7 mouse cellular contexts compared by ENCODE assay signal in genomic region chr5:64810860-64811499, GRCm38 (mm10). TPM values are rescaled to one million over a fixed set of nuclear protein-coding genes. Genes with fewer than 3 reads are reported as not detected.
DNase-seq lines count a peak whose midpoint lies in the region; ATAC-seq and TF ChIP-seq lines count a peak whose summit lies in the region.

No protein-coding gene starts in this region.

- DNase-seq in ES-E14 (ENCODE audit: low read depth, low spot score) = peak; percentile 69
- DNase-seq in adrenal gland, adult 8-10 months = peak; percentile 65
- DNase-seq in forebrain, postnatal 0 days = peak; percentile 44
- DNase-seq in kidney, adult 9 months = peak; percentile 71
- DNase-seq in lung, postnatal 10 days = peak; percentile 77
- peak; percentile 61 to 66 for DNase-seq in spleen, postnatal 10 days (ENCODE audit: low spot score in 2 of 2)

- H3K4me1 ChIP-seq in ES-E14 (ENCODE audit: control insufficient read depth in 2 of 2, insufficient read depth in 2 of 2, low read length in 2 of 2, poor library complexity in 1 of 2) = peaks cover 8 to 20% of the 10 kb centered on the region in 2 experiments
- peaks cover 8% of the 10 kb centered on the region; the same call in 1 of the 2 replicates for H3K4me1 ChIP-seq in forebrain, postnatal 0 days (ENCODE audit: insufficient read depth)

- peaks cover 18% of the 10 kb centered on the region; the same call in 1 of the 2 replicates for H3K36me3 ChIP-seq in ES-E14 (ENCODE audit: control insufficient read depth, insufficient read depth, low read length, poor library complexity, severe bottlenecking)
- H3K36me3 ChIP-seq in forebrain, postnatal 0 days (ENCODE audit: insufficient read depth) = no peaks in the 10 kb centered on the region

- in situ Hi-C loops in ES-E14 (cut with MboI; ENCODE audit: low sequenced_read_pairs in 2 of 2, unreplicated experiment in 2 of 2) = loop anchor here (5.0 to 25.0 kb wide), 5 partner anchors 224 to 426 kb away; no protein-coding TSS in a partner anchor

- peak overlapping the region; percentile 62 to 64 for H3K4me3 ChIP-seq in ES-E14 (ENCODE audit: insufficient read depth in 1 of 2, low read depth in 1 of 2, low read length in 2 of 2, poor library complexity in 1 of 2, severe bottlenecking in 1 of 2)
- H3K4me3 ChIP-seq in forebrain, postnatal 0 days (ENCODE audit: low read depth, low read length) = no peak overlapping the region

- no peak for TF ChIP-seq CTCF in forebrain, postnatal 0 days (IDR thresholded peaks at IDR 0.05; ENCODE audit: low read depth)

- H3K4me2 ChIP-seq in forebrain, postnatal 0 days (ENCODE audit: low read depth) = no peak overlapping the region

- ATAC-seq in forebrain, postnatal 0 days = peak; percentile 67
- no peak for ATAC-seq in granulocyte monocyte progenitor cell, adult 5-6 weeks (replicated peaks; ENCODE audit: poor library complexity, severe bottlenecking)

- H3K27me3 ChIP-seq in forebrain, postnatal 0 days (ENCODE audit: insufficient read depth, low read length) = no peaks in the 10 kb centered on the region

- peak overlapping the region; percentile 13; the same call in 1 of the 2 replicates for H3K9ac ChIP-seq in ES-E14 (ENCODE audit: insufficient read depth, low read depth, low read length, poor library complexity, severe bottlenecking)
- H3K9ac ChIP-seq in forebrain, postnatal 0 days = no peak overlapping the region; the same call in 1 of the 2 replicates

- peak overlapping the region; percentile 99 for H3K27ac ChIP-seq in ES-E14 (ENCODE audit: insufficient read depth, low read depth, low read length, poor library complexity, severe bottlenecking)
- peak overlapping the region; percentile 59 for H3K27ac ChIP-seq in forebrain, postnatal 0 days (ENCODE audit: low read depth, low read length)

- no peaks in the 10 kb centered on the region for H3K9me3 ChIP-seq in ES-E14 (ENCODE audit: control insufficient read depth, insufficient read depth, low read depth, low read length)
- H3K9me3 ChIP-seq in forebrain, postnatal 0 days (ENCODE audit: low read length) = no peaks in the 10 kb centered on the region

- 8% methylated on average over 7 of the region's 9 CpGs for WGBS in forebrain, postnatal 0 days

TF ChIP-seq in ES-E14, 5 proteins besides CTCF, POLR2A, EP300 and RAD21:
- peak; percentile 6; the same call in 1 of the 2 replicates for TF ChIP-seq CHD2 (IDR thresholded peaks at IDR 0.05; ENCODE audit: low read depth, low read length)
- no peak for TF ChIP-seq ZC3H11A (IDR thresholded peaks at IDR 0.05; ENCODE audit: borderline replicate concordance, low read depth, low read length)
- no peak for TF ChIP-seq ZNF384 (IDR thresholded peaks at IDR 0.05; ENCODE audit: low read depth, low read length)

RNA-seq across cellular contexts. Expression of gene Klf3, which starts 7.8 kb away (rescaled TPM):
- 22.9 and 31.8 TPM in 2 replicates for total RNA-seq in ES-E14 (2012; rRNA removed)
- 10 to 100 TPM; 48.3 to 64.6 (median 53.4) TPM for total RNA-seq in adrenal gland, adult 8-10 months (2022)
- 10.1 and 14.8 TPM in 2 replicates for total RNA-seq in forebrain, postnatal 0 days (2014; rRNA removed)
- 29.7 and 33.7 TPM in 2 replicates for polyA plus RNA-seq in forebrain, postnatal 0 days (2015; fragmentation: Nextera tagmentation; extraction: Ambion mirVana)
- 23.6 and 28.1 TPM in 2 replicates for total RNA-seq in granulocyte monocyte progenitor cell, adult 5-6 weeks (2014; fragmentation: Nextera tagmentation)
- total RNA-seq in granulocyte monocyte progenitor cell, adult 5-6 weeks (2017) = 6.9 and 8.9 TPM in 2 replicates
